Mouse (Mus musculus) thymus, postnatal 10 days (tissue): ENCODE results near the gene Acyp1.
"Not testable (repeated sequence)": the region's sequence is repeated elsewhere in the genome, so short reads cannot be mapped to it uniquely, and the experiment has no call there.

Experiments used
- DNase-seq, 2 experiments: peaks; one replicate each; pipeline ENCODE4 v3.0.0; 2021; ENCODE audit warnings: low spot score in 2 of 2

Acyp1 gene

GRCm38 (mm10) chr12:85284331-85284730, 3.9 kb downstream of the Acyp1 start:
- no peak for DNase-seq

- DNase-seq, result not testable (repeated sequence)
Observed at GRCm38 (mm10) chr12:85281756-85282155, 6.5 kb downstream of the Acyp1 start.

DNA sequence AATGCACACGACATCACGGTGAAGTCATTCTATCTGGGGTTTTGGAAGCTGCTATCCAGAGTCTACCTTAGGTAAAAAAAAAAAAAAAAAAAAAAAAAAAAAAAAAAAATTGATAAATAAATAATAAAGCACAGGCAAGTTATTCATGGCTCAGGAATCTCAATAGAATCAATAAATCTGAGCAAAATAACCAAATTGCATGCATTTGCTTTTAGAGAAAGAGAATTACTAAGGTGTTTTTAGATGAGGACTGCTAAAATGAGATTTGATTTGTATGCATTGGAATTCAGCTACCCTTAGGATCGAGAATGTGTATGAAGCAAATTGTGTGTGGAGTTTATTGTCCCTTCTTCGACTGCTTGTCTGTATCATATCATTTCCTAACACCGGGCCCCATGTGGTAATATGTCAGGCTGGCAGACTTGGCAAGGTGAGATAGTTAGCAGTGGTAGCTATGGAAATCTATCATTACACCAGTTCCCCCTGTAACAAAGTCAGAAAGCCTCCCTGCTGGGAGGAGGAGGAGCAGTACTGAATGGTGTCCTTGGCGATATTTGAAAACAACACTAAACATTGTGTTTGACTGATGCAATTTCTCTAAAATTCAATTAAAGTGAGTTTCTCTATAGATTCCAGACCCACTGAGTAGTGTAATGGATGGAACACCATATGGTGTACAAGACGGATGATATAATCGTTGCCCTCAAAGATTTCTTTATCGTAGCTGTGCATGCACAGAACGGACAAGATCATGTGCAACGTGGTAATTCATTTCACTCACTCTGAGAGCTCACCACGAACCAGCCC, 7.2 kb downstream of the Acyp1 start:
- DNase-seq, result no peak

GRCm38 (mm10) chr12:85280105-85280844, 8.0 kb downstream of the Acyp1 start:
- peak; percentile 96 for DNase-seq

- no peak for DNase-seq
Observed at GRCm38 (mm10) chr12:85279396-85280080, 8.7 kb downstream of the Acyp1 start.

GRCm38 (mm10) chr12:85278919-85279318, 9.3 kb downstream of the Acyp1 start:
- no peak for DNase-seq

GRCm38 (mm10) chr12:85276273-85276672, 12.0 kb downstream of the Acyp1 start:
- DNase-seq, result no peak

DNA sequence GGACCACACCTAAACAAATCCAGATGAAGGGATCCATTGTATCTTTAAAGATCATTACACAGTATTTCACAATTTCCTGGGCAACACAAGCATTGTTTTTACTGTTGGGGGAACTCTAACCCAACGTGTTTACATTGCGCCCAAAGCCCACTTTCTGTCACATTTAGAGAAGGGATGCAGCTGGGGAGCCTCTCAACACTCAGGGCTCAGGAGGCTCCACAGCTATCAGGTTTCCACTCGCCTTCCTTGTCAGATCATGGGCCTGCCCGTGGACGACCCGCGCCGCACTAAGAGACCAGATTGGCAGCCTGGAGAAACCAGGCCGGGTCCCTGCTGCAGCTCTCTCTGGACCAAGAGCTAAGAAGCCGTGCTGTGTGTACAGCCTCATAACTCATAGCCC, 14.7 kb downstream of the Acyp1 start:
- DNase-seq, result no peak

DNA sequence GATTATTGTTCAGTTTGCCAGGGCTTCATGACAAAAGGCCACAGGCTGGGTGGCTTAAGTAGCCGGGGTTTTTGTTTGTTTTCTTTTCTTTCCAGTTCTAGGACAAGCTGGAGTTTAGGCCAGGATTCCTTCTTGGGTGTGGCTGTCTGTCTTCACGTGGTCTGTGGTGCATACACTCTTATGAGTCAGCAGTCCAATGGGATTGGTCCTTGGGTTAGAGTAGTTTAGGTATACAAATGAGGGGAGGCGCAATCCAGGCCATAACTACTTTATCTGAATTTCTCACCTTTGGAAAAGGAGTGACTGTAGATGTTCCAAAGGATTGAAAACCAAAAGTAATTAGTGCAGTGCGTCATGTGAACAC, 16.4 kb downstream of the Acyp1 start:
- no peak for DNase-seq

GRCm38 (mm10) chr12:85271132-85271842, 17.0 kb downstream of the Acyp1 start:
- DNase-seq, result no peak

DNA sequence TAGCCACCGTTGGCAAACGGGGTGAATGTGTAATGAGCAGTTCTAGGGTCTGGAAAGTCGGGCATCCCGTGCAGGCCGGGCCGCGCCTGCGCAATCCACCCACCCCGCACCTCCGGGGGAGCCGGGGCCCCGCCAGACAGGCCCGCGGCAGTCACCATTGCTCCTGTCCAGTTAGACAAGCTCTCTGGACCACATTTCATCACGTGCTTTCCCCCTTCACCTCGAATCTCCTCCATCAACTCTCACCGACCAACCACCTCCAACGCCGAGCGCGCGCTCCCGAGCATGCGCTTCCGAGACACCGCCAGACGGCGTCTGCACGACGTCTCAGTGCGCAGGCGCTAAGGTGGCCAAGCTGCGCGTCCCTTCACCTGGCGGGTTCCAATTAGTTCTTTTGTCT, 17.9 kb downstream of the Acyp1 start, which contains the start of gene Mlh3:
TSS of gene Mlh3 (minus strand) at position 281 of the 400 bp plus-strand sequence.
- peak; percentile 67 to 86 for DNase-seq

DNA sequence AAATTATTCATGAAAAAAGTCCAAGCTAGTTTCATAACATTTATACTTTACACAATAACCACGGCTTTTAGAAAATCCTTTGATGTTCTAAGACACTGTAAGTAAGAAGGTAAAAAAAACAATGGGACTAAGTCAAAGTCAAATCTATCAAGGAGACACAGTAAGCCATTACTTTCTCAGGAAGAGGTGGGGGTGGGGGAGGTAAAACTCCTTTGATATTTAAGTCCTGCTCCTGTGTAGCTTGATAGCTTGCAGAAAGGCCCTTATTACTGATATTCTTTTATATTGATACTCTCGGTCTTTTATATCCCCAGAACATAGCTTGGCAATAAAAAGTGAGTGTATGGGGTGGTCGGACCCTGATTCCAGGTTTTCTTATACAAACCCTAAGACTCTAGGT, 18.4 kb downstream of the Acyp1 start:
- no peak for DNase-seq

DNA sequence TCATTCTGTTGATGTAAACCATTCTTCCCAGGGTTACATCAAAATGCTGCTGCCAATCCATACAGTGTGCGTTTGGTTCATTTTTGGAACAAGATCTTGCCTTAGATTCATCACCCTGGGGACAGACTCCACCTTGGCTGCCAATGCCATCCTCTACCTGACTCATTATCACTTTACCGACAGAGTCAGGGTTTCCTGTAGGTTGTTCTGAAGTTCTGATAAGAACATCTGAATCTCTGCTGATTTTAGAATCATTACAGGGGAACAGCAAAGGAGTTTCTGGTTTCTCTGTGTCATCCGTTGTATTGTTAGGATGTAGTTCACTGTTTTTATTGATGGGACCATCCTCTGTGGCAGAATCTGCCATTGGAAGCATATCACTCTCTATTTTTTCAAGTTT, 22.0 kb downstream of the Acyp1 start:
- DNase-seq, result no peak

GRCm38 (mm10) chr12:85264940-85265339, 23.3 kb downstream of the Acyp1 start:
- no peak for DNase-seq

DNA sequence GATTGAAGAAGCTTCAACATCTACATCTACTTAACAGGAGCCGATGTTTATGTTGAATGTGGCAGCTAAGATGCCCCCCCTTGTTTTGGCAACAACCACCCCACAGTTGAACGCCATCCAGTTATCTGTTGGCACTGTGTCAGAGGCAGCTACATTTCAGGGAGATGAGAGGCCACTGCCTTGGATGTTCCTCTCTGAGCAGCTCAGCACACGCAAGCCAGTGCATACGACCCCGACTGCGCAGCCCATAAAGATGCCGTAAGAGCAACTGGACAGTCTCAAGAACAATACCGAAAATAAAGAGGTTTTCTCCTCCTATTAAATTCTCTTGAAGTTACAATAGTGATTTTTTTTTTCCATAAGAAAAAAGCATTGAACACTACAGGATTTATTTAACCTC, 23.7 kb downstream of the Acyp1 start:
- no peak for DNase-seq

- DNase-seq, result no peak
Observed at GRCm38 (mm10) chr12:85263190-85263589, 25.0 kb downstream of the Acyp1 start.

GRCm38 (mm10) chr12:85262489-85262888, 25.7 kb downstream of the Acyp1 start:
- no peak for DNase-seq

DNA sequence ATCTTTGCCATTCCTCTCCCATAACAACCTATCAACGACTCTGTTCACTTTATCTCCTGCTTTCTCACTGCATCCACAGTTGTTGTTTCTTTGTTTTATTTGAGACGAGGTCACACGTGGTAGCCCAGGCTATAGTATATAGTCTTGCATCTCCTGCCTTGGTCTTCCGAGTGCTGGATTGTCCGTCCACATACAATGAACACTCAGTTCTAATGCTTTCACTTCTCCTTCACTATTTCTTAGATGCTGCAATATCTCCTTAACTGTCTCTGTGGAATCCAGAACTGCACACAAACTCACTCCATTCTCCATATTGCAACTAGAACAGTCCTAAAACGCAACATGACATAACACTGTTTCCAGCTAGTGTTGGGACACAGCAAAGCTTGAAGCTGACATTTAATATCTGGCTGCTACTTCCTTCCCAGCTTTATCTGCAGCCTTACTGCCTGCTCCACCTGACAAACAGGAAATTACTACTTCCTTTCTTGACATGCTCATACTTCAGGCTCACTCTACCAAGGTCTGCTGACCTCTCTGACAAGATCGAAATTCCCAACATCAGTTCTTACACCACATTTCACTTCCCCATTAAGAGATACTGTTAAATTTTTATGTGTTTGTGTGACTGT, 31.1 kb downstream of the Acyp1 start:
- DNase-seq, result peak in 1 of 2 experiments; percentile 23

DNA sequence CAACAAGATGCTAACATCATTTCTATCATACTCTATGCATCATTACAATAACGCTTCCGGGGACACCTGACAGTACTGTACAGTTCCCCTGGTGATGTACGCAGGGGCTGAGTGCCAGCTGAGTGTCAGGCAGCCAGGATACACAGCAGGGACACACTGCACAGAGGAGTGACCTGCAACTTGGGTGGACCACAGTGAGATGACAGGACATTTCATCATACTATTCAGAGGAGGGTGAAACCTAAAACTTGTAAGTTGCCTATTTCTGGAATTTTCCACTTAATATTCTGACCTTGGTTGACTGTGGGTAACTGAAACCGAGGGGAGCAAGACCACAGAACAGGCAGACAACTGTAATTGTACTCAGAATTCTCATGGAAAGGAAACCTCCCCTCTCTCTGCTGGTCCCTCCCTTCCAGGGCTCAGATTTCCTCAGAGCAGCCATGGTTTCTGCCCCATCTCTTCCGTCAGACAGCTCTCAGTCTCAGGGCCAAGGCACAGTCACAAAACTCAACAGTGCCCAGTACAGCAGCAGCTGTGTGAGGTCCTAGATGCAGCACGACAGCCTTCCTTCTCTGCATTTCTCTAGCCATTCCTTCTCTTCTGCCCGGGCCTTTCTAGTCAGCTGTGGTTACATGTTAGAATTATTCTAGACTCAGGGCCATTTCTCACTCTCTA, 32.0 kb downstream of the Acyp1 start:
- DNase-seq, result no peak

- no peak for DNase-seq
Observed at GRCm38 (mm10) chr12:85252083-85252482, 36.2 kb downstream of the Acyp1 start.

- no peak for DNase-seq
Observed at GRCm38 (mm10) chr12:85237553-85237952, 50.7 kb downstream of the Acyp1 start.
